Mouse (Mus musculus): ENCODE data around the gene Galnt5. TPM values are rescaled to one million over a fixed set of nuclear protein-coding genes. Genes with fewer than 3 reads are reported as not detected.
A peak's percentile ranks its signal among the peaks of the same experiment; 100 is the strongest.

The Galnt5 gene
- polyA plus RNA-seq, 1 experiment from 2014 or later, result 0.04 TPM

GRCm38 (mm10) chr2:58041867-58042266 lies 44.2 kb downstream of the Galnt5 start:
- Histone ChIP-seq H3K36me3 (replicated peaks) (no peaks in the 10 kb centered on the region), H3K9ac (no peak overlapping the region), H3K9me3 (no peaks in the 10 kb centered on the region), H3K4me2 (no peak overlapping the region), H3K4me1 (no peaks in the 10 kb centered on the region), H3K27me3 (replicated peaks) (0 out of 2 replicates have a peak, but pooled peaks cover 3% of the 10 kb centered on the region), H3K27ac (no peak overlapping the region), H3K4me3 (no peak overlapping the region)
- ATAC-seq (replicated peaks), result no peak; the same call in 1 of the 2 replicates
- 71% methylated on average over 7 of the region's 7 CpGs for WGBS

DNA sequence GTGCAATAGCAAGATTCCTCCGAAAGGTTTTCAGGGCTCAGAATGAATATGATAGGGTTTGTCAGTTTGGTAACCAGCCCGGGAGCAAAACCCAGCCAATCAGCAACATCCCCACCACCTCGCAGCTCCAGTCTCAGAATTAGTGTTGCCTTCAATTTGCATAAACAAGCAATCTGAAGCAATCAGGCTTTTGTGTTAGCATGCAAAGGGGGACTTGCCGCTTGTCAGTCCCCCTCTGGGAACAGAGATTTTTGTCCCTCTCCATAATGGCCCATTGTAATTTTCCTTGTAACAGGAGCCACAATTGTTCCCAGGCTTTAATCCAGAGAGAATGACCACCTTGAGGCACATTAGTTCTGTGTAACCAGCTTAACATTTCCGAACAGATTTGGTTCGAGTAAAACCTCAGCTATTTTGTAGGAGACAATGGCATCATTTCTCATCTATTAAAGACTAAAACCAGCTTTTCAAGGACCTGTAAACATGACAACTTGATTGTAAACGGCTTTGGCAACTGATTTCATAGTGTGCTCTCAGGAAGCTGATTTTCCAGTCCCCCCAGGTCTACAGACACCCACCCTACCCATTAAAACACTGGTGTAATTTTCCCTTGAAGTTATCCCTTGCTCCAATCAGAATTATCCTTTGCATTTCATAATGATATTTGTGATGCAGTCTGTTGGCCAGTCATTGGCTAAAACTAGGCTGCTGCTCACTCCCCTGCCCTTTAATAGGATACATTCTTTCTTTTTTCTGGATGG lies 55.3 kb downstream of the Galnt5 start, which contains the start of gene Ermn:
Gene Ermn, minus strand, starts transcription at position 44 of the 761 bp plus-strand sequence.
- Histone ChIP-seq H3K9me3 (no peaks in the 10 kb centered on the region), H3K36me3 (replicated peaks) (no peaks in the 10 kb centered on the region), H3K4me2 (no peak within 1 kb of the TSS), H3K4me1 (0 out of 2 replicates have a peak, but pooled peaks cover 8% of the 10 kb centered on the region), H3K9ac (no peak within 1 kb of the TSS), H3K27me3 (replicated peaks) (peaks cover 56% of the 10 kb centered on the region), H3K27ac (no peak within 1 kb of the TSS), H3K4me3 (no peak within 1 kb of the TSS)
- ATAC-seq (replicated peaks), result peak; percentile 84
- 3% methylated on average over 7 of the region's 7 CpGs for WGBS

GRCm38 (mm10) chr2:58055383-58055782 lies 57.7 kb downstream of the Galnt5 start:
- no peak; the same call in 1 of the 2 replicates for ATAC-seq (replicated peaks)

GRCm38 (mm10) chr2:58079849-58080248 lies 82.2 kb downstream of the Galnt5 start:
- Histone ChIP-seq H3K4me2 (no peak overlapping the region), H3K4me3 (no peak overlapping the region), H3K36me3 (replicated peaks) (no peaks in the 10 kb centered on the region), H3K9me3 (no peaks in the 10 kb centered on the region), H3K9ac (no peak overlapping the region), H3K27me3 (replicated peaks) (no peaks in the 10 kb centered on the region), H3K27ac (no peak overlapping the region), H3K4me1 (no peaks in the 10 kb centered on the region)
- 55% methylated on average over 1 of the region's 1 CpGs for WGBS
- no peak for ATAC-seq (replicated peaks)

More at GRCm38 (mm10) chr2:58055383-58055782, 57.7 kb downstream of the Galnt5 start:
- Histone ChIP-seq H3K4me3 (no peak overlapping the region), H3K27ac (no peak overlapping the region), H3K36me3 (replicated peaks) (no peaks in the 10 kb centered on the region), H3K4me2 (no peak overlapping the region), H3K9me3 (no peaks in the 10 kb centered on the region), H3K27me3 (replicated peaks) (peaks cover 50% of the 10 kb centered on the region), H3K9ac (no peak overlapping the region), H3K4me1 (0 out of 2 replicates have a peak, but pooled peaks cover 8% of the 10 kb centered on the region)

DNA sequence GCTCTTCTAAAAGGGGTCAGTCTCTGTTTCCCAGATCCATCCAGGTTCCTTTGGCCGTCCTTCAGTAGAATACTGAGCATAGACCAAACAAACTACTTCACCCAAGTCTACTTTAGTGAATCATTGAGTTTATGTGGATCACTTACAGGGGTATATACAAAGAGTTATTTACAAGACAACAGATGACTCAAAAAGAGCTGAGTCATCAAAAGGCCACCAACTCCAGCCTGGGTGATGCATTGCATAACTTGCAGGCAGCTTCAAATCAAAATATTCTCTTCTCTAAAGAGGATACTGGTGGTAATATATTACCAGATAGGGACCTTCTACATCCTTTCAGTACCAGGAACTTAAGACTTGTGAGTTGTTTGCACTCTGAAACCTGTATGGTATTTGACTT lies 88.7 kb downstream of the Galnt5 start:
- H3K9ac ChIP-seq, result no peak overlapping the region
- no peak for ATAC-seq (replicated peaks)
- no peaks in the 10 kb centered on the region for H3K27me3 ChIP-seq (replicated peaks)
- H3K27ac ChIP-seq, result no peak overlapping the region
- H3K36me3 ChIP-seq (replicated peaks), result no peaks in the 10 kb centered on the region
- WGBS, result 84% methylated on average over 1 of the region's 1 CpGs
- H3K4me1 ChIP-seq, result no peaks in the 10 kb centered on the region
- H3K4me3 ChIP-seq, result no peak overlapping the region
- H3K4me2 ChIP-seq, result no peak overlapping the region
- H3K9me3 ChIP-seq, result no peaks in the 10 kb centered on the region

GRCm38 (mm10) chr2:58094818-58095217 lies 97.1 kb downstream of the Galnt5 start:
- 47% methylated on average over 1 of the region's 1 CpGs for WGBS
- H3K27ac ChIP-seq, result no peak overlapping the region
- no peak for ATAC-seq (replicated peaks)

More at GRCm38 (mm10) chr2:58094818-58095217, 97.1 kb downstream of the Galnt5 start:
- Histone ChIP-seq H3K4me2 (no peak overlapping the region), H3K36me3 (replicated peaks) (no peaks in the 10 kb centered on the region), H3K9me3 (no peaks in the 10 kb centered on the region), H3K4me3 (no peak overlapping the region), H3K27me3 (replicated peaks) (no peaks in the 10 kb centered on the region), H3K9ac (no peak overlapping the region), H3K4me1 (no peaks in the 10 kb centered on the region)

Other genes with a start within 250 kb of the Galnt5 start
- 0.56 and 0.59 TPM in 2 replicates for gene Ermn, start 55.0 kb downstream of the Galnt5 start, polyA plus RNA-seq (2015; fragmentation: Nextera tagmentation; extraction: Ambion mirVana)
- 0.09 and 0.18 TPM in 2 replicates for gene Cytip, start 197.6 kb downstream of the Galnt5 start, polyA plus RNA-seq (2015; fragmentation: Nextera tagmentation; extraction: Ambion mirVana)